Mouse (Mus musculus) MEL (cell line): ENCODE results near the gene Pcx. TPM values are rescaled to one million over a fixed set of nuclear protein-coding genes. Genes with fewer than 3 reads are reported as not detected.

ENCODE experiments used
- DNase-seq: peaks from one replicate; pipeline ENCODE4 v3.0.0; 2011; ENCODE audit warnings: low read depth, low spot score
- H3K27ac ChIP-seq: 2 replicates; pipeline ENCODE4 v1.5.1; 2012; ENCODE audit warnings: low read depth, mild to moderate bottlenecking, control low read depth, low read length, moderate library complexity; ENCODE audit not compliant: control insufficient read depth
- H3K27me3 ChIP-seq, 2 experiments: fragments of 150-350 bp in 1 of 2; sonication (generic) in 1 of 2; 2 replicates each; pipeline ENCODE4 v1.6.1; 2012; ENCODE audit warnings: low read length in 2 of 2, mild to moderate bottlenecking in 2 of 2, improper control_type of control experiment in 1 of 2, moderate library complexity in 1 of 2; ENCODE audit not compliant: insufficient read depth in 2 of 2, control insufficient read depth in 1 of 2
- H3K36me3 ChIP-seq, 2 experiments: 2 replicates each; pipeline ENCODE4 v1.6.1; 2012 to 2014; ENCODE audit warnings: low read length in 2 of 2, improper control_type of control experiment in 1 of 2, inconsistent platforms in 1 of 2, mild to moderate bottlenecking in 1 of 2; ENCODE audit not compliant: insufficient read depth in 2 of 2, control insufficient read depth in 1 of 2
- H3K4me1 ChIP-seq, 2 experiments: fragments of 150-350 bp in 1 of 2; sonication (generic) in 1 of 2; 2 replicates each; pipeline ENCODE4 v1.6.1; 2012; ENCODE audit warnings: low read length in 2 of 2, improper control_type of control experiment in 1 of 2, mild to moderate bottlenecking in 1 of 2; ENCODE audit not compliant: insufficient read depth in 2 of 2, control insufficient read depth in 1 of 2
- H3K4me3 ChIP-seq, 2 experiments: fragments of 150-350 bp in 1 of 2; sonication (generic) in 1 of 2; 2 replicates each; pipeline ENCODE4 v1.5.1; 2012; ENCODE audit warnings: low read depth in 2 of 2, low read length in 2 of 2, mild to moderate bottlenecking in 2 of 2, moderate library complexity in 2 of 2, control low read depth in 1 of 2, improper control_type of control experiment in 1 of 2; ENCODE audit not compliant: control insufficient read depth in 1 of 2, insufficient read depth in 1 of 2
- H3K79me2 ChIP-seq: 2 replicates; pipeline ENCODE4 v1.6.1; 2012; ENCODE audit warnings: mild to moderate bottlenecking, low read length, moderate library complexity; ENCODE audit not compliant: control insufficient read depth, poor library complexity, insufficient read depth
- H3K9ac ChIP-seq: 2 replicates; pipeline ENCODE4 v1.6.1; 2012; ENCODE audit warnings: low read depth, mild to moderate bottlenecking, control low read depth, low read length, moderate library complexity; ENCODE audit not compliant: control insufficient read depth, poor library complexity, severe bottlenecking
- H3K9me3 ChIP-seq: fragments of 150-350 bp; sonication (generic); replicated peaks from 2 replicates; pipeline ENCODE4 v1.6.1; 2012; ENCODE audit warnings: mild to moderate bottlenecking, low read length, improper control_type of control experiment, moderate library complexity; ENCODE audit not compliant: insufficient read depth
- CTCF ChIP-seq, 3 experiments: IDR thresholded peaks in 2 of 3; conservative IDR thresholded peaks in 1 of 3; 2 replicates each; pipeline ENCODE4 v1.5.1; 2011 to 2012; ENCODE audit warnings: low read length in 3 of 3, low read depth in 2 of 3, mild to moderate bottlenecking in 2 of 3, improper control_type of control experiment in 1 of 3, inconsistent platforms in 1 of 3, mixed read lengths in 1 of 3, moderate library complexity in 1 of 3; ENCODE audit not compliant: control insufficient read depth in 1 of 3, insufficient read depth in 1 of 3, poor library complexity in 1 of 3, severe bottlenecking in 1 of 3
- E2F4 ChIP-seq: IDR thresholded peaks from 2 replicates; pipeline ENCODE4 v1.6.1; 2011; ENCODE audit warnings: low read depth, low read length, improper control_type of control experiment, borderline replicate concordance
- EP300 ChIP-seq, 2 experiments: IDR thresholded peaks; 2 replicates each; pipeline ENCODE4 v1.6.1; 2011; ENCODE audit warnings: improper control_type of control experiment in 2 of 2, low read length in 2 of 2, low read depth in 1 of 2, mild to moderate bottlenecking in 1 of 2
- JUND ChIP-seq: IDR thresholded peaks from 2 replicates; pipeline ENCODE4 v1.6.1; 2011; ENCODE audit warnings: low read depth, mild to moderate bottlenecking, improper control_type of control experiment, low read length
- MAZ ChIP-seq: IDR thresholded peaks from 2 replicates; pipeline ENCODE4 v1.6.1; 2012; ENCODE audit warnings: low read depth, mild to moderate bottlenecking, inconsistent platforms, low read length, improper control_type of control experiment
- MEF2A ChIP-seq: IDR thresholded peaks from 2 replicates; pipeline ENCODE4 v1.6.1; 2014; ENCODE audit warnings: low read depth, mild to moderate bottlenecking, inconsistent platforms, low read length, improper control_type of control experiment; ENCODE audit not compliant: poor library complexity, insufficient replicate concordance, severe bottlenecking; ENCODE audit errors: extremely low read depth
- MYB ChIP-seq: IDR thresholded peaks from 2 replicates; pipeline ENCODE4 v1.6.1; 2011; ENCODE audit warnings: mild to moderate bottlenecking, low read depth, low read length, improper control_type of control experiment
- MYC ChIP-seq: IDR thresholded peaks from 2 replicates; pipeline ENCODE4 v1.6.1; 2011; ENCODE audit warnings: low read depth, mild to moderate bottlenecking, low read length, improper control_type of control experiment, moderate library complexity
- NELFE ChIP-seq: IDR thresholded peaks from 2 replicates; pipeline ENCODE4 v1.6.1; 2011; ENCODE audit warnings: low read depth, low read length, improper control_type of control experiment
- RAD21 ChIP-seq: IDR thresholded peaks from 2 replicates; pipeline ENCODE4 v1.6.1; 2011; ENCODE audit warnings: mild to moderate bottlenecking, low read depth, low read length, improper control_type of control experiment
- SMC3 ChIP-seq: IDR thresholded peaks from 2 replicates; pipeline ENCODE4 v1.6.1; 2011; ENCODE audit warnings: low read depth, low read length, improper control_type of control experiment
- TBP ChIP-seq: IDR thresholded peaks from 2 replicates; pipeline ENCODE4 v1.8.0; 2011; ENCODE audit warnings: low read depth, low read length, improper control_type of control experiment
- TCF12 ChIP-seq: IDR thresholded peaks from 2 replicates; pipeline ENCODE4 v1.6.1; 2014; ENCODE audit warnings: low read depth, mild to moderate bottlenecking, inconsistent platforms, low read length, improper control_type of control experiment, moderate library complexity
- USF1 ChIP-seq: IDR thresholded peaks from 2 replicates; pipeline ENCODE4 v1.6.1; 2014; ENCODE audit warnings: low read depth, mild to moderate bottlenecking, inconsistent platforms, low read length, improper control_type of control experiment, moderate library complexity
- USF2 ChIP-seq, 2 experiments: IDR thresholded peaks; 2 replicates each; pipeline ENCODE4 v1.6.1; 2011 to 2012; ENCODE audit warnings: improper control_type of control experiment in 2 of 2, low read length in 2 of 2, borderline replicate concordance in 1 of 2, inconsistent platforms in 1 of 2, low read depth in 1 of 2, mild to moderate bottlenecking in 1 of 2; ENCODE audit not compliant: insufficient read depth in 1 of 2
- ZC3H11A ChIP-seq: IDR thresholded peaks from 2 replicates; pipeline ENCODE4 v1.6.1; 2012; ENCODE audit warnings: low read depth, mild to moderate bottlenecking, inconsistent platforms, low read length, improper control_type of control experiment
- ZMIZ1 ChIP-seq: IDR thresholded peaks from 2 replicates; pipeline ENCODE4 v1.6.1; 2012; ENCODE audit warnings: low read depth, mild to moderate bottlenecking, inconsistent platforms, low read length, improper control_type of control experiment, moderate library complexity
- ZNF384 ChIP-seq: IDR thresholded peaks from 2 replicates; pipeline ENCODE4 v1.6.1; 2012; ENCODE audit warnings: low read depth, mild to moderate bottlenecking, inconsistent platforms, low read length, improper control_type of control experiment
- polyA plus RNA-seq, 2 experiments: library from polyadenylated mRNA; stranded (reverse) in 1 of 2; unstranded in 1 of 2; fragments of >175 nt in 1 of 2; fragments of >200 nt in 1 of 2; gene quantifications; 2 replicates each; pipeline versions ENCODE4 v1.2.1 to v1.2.4; 2012; ENCODE audit warnings: low replicate concordance in 2 of 2, low read depth in 1 of 2; ENCODE audit not compliant: insufficient read length in 2 of 2, insufficient read depth in 1 of 2, missing spikeins in 1 of 2
- total RNA-seq: library from RNA; depleted of rRNA; stranded (reverse); fragments of 300-350 nt; gene quantifications from 2 replicates; pipeline ENCODE4 v1.2.3, GENCODE M21; 2012

The Pcx gene
- total and polyA plus RNA-seq, 3 experiments: 7.2 to 7.9 TPM; not detected in 1

- peaks cover 22 to 28% of the 10 kb centered on the region in 2 experiments for H3K4me1 ChIP-seq
- no peak for TF ChIP-seq TCF12
- TF ChIP-seq ZNF384: no peak
- no peak for TF ChIP-seq E2F4
- TF ChIP-seq JUND: no peak
- TF ChIP-seq RAD21: no peak
- TF ChIP-seq EP300 (IDR thresholded peaks at IDR 0.05; ENCODE audit: low read depth in 1 of 2, low read length in 2 of 2): no peak
- no peak for TF ChIP-seq TBP
- TF ChIP-seq NELFE: no peak
- no peak for TF ChIP-seq MYB
- TF ChIP-seq MEF2A: no peak
- TF ChIP-seq, all 39 proteins: peak for 0
- H3K9ac ChIP-seq: no peak overlapping the region
These were observed 62.2 kb downstream of the Pcx start for GRCm38 (mm10) chr19:4572467-4572866.

GRCm38 (mm10) chr19:4573241-4573640 lies 63.0 kb downstream of the Pcx start:
- Histone ChIP-seq H3K4me1 (peaks cover 14 to 20% of the 10 kb centered on the region in 2 experiments), H3K9ac (no peak overlapping the region), H3K9me3 (no peaks in the 10 kb centered on the region), H3K27ac (no peak overlapping the region), H3K4me3 (no peak overlapping the region), H3K27me3 (no peaks in the 10 kb centered on the region), H3K36me3 (peaks cover 0 to 19% of the 10 kb centered on the region in 2 experiments; a peak in 2 of 4 replicates), H3K79me2 (no peaks in the 10 kb centered on the region)
- TF ChIP-seq RAD21 (peak; percentile 42), USF1 (no peak), USF2 (IDR thresholded peaks at IDR 0.05; ENCODE audit: borderline replicate concordance in 1 of 2, insufficient read depth in 1 of 2, low read depth in 1 of 2, low read length in 2 of 2) (no peak), ZC3H11A (peak; percentile 44), CTCF (IDR thresholded peaks at IDR 0.05 in 2 of 3, conservative IDR thresholded peaks at IDR 0.05 in 1 of 3; ENCODE audit: control insufficient read depth in 1 of 3, insufficient read depth in 1 of 3, low read depth in 2 of 3, low read length in 3 of 3, poor library complexity in 1 of 3, severe bottlenecking in 1 of 3) (peak; percentile 38 to 51 (median 48)), SMC3 (peak; percentile 53), ZNF384 (peak; percentile 55; the same call in 1 of the 2 replicates), MYC (peak; percentile 62; the same call in 1 of the 2 replicates), ZMIZ1 (no peak), MAZ (no peak), E2F4 (no peak)
- DNase-seq: peak; percentile 44

More at GRCm38 (mm10) chr19:4572467-4572866, 62.2 kb downstream of the Pcx start:
- Histone ChIP-seq H3K4me3 (no peak overlapping the region), H3K9me3 (no peaks in the 10 kb centered on the region), H3K36me3 (peaks cover 0 to 27% of the 10 kb centered on the region in 2 experiments; a peak in 2 of 4 replicates), H3K27ac (no peak overlapping the region), H3K79me2 (no peaks in the 10 kb centered on the region), H3K27me3 (no peaks in the 10 kb centered on the region)
- no peak for DNase-seq
